ENCODE assay signal across 8 mouse cellular contexts in genomic region chr1:180974126-180974746, GRCm38 (mm10). TPM values are rescaled to one million over a fixed set of nuclear protein-coding genes. Genes with fewer than 3 reads are reported as not detected.
A peak's percentile ranks its signal among the peaks of the same experiment; 100 is the strongest.
DNase-seq lines count a peak whose midpoint lies in the region; ATAC-seq and TF ChIP-seq lines count a peak whose summit lies in the region.

No protein-coding gene starts in this region.

- H3K4me2 ChIP-seq in hindbrain, embryonic 14.5 days (replicated peaks) = no peak overlapping the region
- no peak overlapping the region for H3K4me2 ChIP-seq in limb, embryonic 12.5 days
- no peak overlapping the region for H3K4me2 ChIP-seq in midbrain, embryonic 15.5 days

- TF ChIP-seq EP300 in ES-Bruce4 (IDR thresholded peaks at IDR 0.05; ENCODE audit: insufficient read depth, low read depth, low read length) = no peak

- H3K36me3 ChIP-seq in ES-Bruce4 (ENCODE audit: control insufficient read depth, insufficient read depth, low read length, poor library complexity, severe bottlenecking) = no peaks in the 10 kb centered on the region
- H3K36me3 ChIP-seq in hindbrain, embryonic 14.5 days (replicated peaks; ENCODE audit: control insufficient read depth, insufficient read depth) = no peaks in the 10 kb centered on the region
- peaks cover 30% of the 10 kb centered on the region; the same call in 1 of the 2 replicates for H3K36me3 ChIP-seq in limb, embryonic 12.5 days
- H3K36me3 ChIP-seq in midbrain, embryonic 15.5 days (replicated peaks) = no peaks in the 10 kb centered on the region

- H3K4me3 ChIP-seq in ES-Bruce4 (ENCODE audit: low read depth, low read length) = no peak overlapping the region
- H3K4me3 ChIP-seq in hindbrain, embryonic 14.5 days (replicated peaks; ENCODE audit: low read length) = no peak overlapping the region
- H3K4me3 ChIP-seq in limb, embryonic 12.5 days (replicated peaks) = no peak overlapping the region
- H3K4me3 ChIP-seq in midbrain, embryonic 15.5 days = no peak overlapping the region

- TF ChIP-seq POLR2A in ES-Bruce4 (IDR thresholded peaks at IDR 0.05; ENCODE audit: insufficient read depth, low read length) = no peak

- no peak overlapping the region for H3K27ac ChIP-seq in ES-Bruce4 (ENCODE audit: insufficient read depth, low read length)
- no peak overlapping the region for H3K27ac ChIP-seq in hindbrain, embryonic 14.5 days
- H3K27ac ChIP-seq in limb, embryonic 12.5 days = no peak overlapping the region
- H3K27ac ChIP-seq in midbrain, embryonic 15.5 days = no peak overlapping the region

- ATAC-seq in hindbrain, embryonic 14.5 days (ENCODE audit: low FRiP score) = no peak; the same call in 1 of the 2 replicates
- peak; percentile 27; the same call in 1 of the 2 replicates for ATAC-seq in limb, embryonic 12.5 days (ENCODE audit: insufficient number of reproducible peaks, insufficient read depth, low FRiP score, low TSS enrichment, low read depth)
- ATAC-seq in midbrain, embryonic 15.5 days (replicated peaks) = peak; percentile 63; the same call in 1 of the 2 replicates

- H3K27me3 ChIP-seq in ES-Bruce4 (ENCODE audit: control insufficient read depth, insufficient read depth, low read length, poor library complexity, severe bottlenecking) = no peaks in the 10 kb centered on the region
- H3K27me3 ChIP-seq in hindbrain, embryonic 14.5 days (ENCODE audit: control insufficient read depth, insufficient read depth, low read length) = no peaks in the 10 kb centered on the region
- H3K27me3 ChIP-seq in limb, embryonic 12.5 days = no peaks in the 10 kb centered on the region
- H3K27me3 ChIP-seq in midbrain, embryonic 15.5 days (replicated peaks) = no peaks in the 10 kb centered on the region

- no peak overlapping the region for H3K9ac ChIP-seq in ES-Bruce4 (ENCODE audit: low read depth, poor library complexity, severe bottlenecking)
- no peak overlapping the region for H3K9ac ChIP-seq in hindbrain, embryonic 14.5 days
- no peak overlapping the region for H3K9ac ChIP-seq in limb, embryonic 12.5 days (replicated peaks)
- no peak overlapping the region for H3K9ac ChIP-seq in midbrain, embryonic 15.5 days

- TF ChIP-seq CTCF in ES-Bruce4 (IDR thresholded peaks at IDR 0.05; ENCODE audit: low read depth, low read length) = peak; percentile 45

- H3K4me1 ChIP-seq in ES-Bruce4 (ENCODE audit: control insufficient read depth, insufficient read depth, low read length) = peaks cover 5% of the 10 kb centered on the region
- H3K4me1 ChIP-seq in hindbrain, embryonic 14.5 days (replicated peaks; ENCODE audit: control insufficient read depth, insufficient read depth, low read length) = no peaks in the 10 kb centered on the region
- no peaks in the 10 kb centered on the region for H3K4me1 ChIP-seq in limb, embryonic 12.5 days (replicated peaks)
- H3K4me1 ChIP-seq in midbrain, embryonic 15.5 days = no peaks in the 10 kb centered on the region

- WGBS in hindbrain, embryonic 14.5 days = 66% methylated on average over 14 of the region's 14 CpGs
- WGBS in limb, embryonic 12.5 days = 63% methylated on average over 14 of the region's 14 CpGs
- 63% methylated on average over 14 of the region's 14 CpGs for WGBS in midbrain, embryonic 15.5 days

- no peaks in the 10 kb centered on the region for H3K9me3 ChIP-seq in ES-Bruce4 (replicated peaks; ENCODE audit: control insufficient read depth, insufficient read depth, low read length, poor library complexity, severe bottlenecking)
- no peaks in the 10 kb centered on the region for H3K9me3 ChIP-seq in hindbrain, embryonic 14.5 days (ENCODE audit: control insufficient read depth, low read length)
- no peaks in the 10 kb centered on the region for H3K9me3 ChIP-seq in limb, embryonic 12.5 days
- no peaks in the 10 kb centered on the region for H3K9me3 ChIP-seq in midbrain, embryonic 15.5 days

- peak; percentile 45 for DNase-seq in adrenal gland, adult 2 months
- no peak for DNase-seq in adrenal gland, postnatal 4 days (ENCODE audit: low spot score in 2 of 2)
- DNase-seq in embryo, embryonic 11.5 days (ENCODE audit: low read depth, low spot score) = peak; percentile 58
- DNase-seq in hindbrain, embryonic 14.5 days (ENCODE audit: low spot score) = peak; percentile 64
- DNase-seq in thymus, postnatal 25 days = peak; percentile 57

RNA-seq across cellular contexts. Expression of gene Tmem63a, which starts 32.1 kb away (rescaled TPM):
- total RNA-seq in adrenal gland, adult 2 months (2021) = 10 to 100 TPM; 52.8 to 66.0 TPM
- polyA plus RNA-seq in adrenal gland, adult 2 months (2012; rRNA removed) = 135 and 238 TPM in 2 replicates
- total RNA-seq in adrenal gland, postnatal 4 days (2021) = 10 to 100 TPM; 32.2 to 33.0 TPM
- polyA plus RNA-seq in ES-Bruce4 (2011; ENCODE audit: insufficient read depth, insufficient read length, low read depth, missing spikeins) = 26.9 and 27.7 TPM in 2 replicates
- 1.5 and 1.6 TPM in 2 replicates for polyA plus RNA-seq in hindbrain, embryonic 14.5 days (2014; fragmentation: Nextera tagmentation; extraction: Ambion mirVana)
- 12.1 and 13.4 TPM in 2 replicates for polyA plus RNA-seq in limb, embryonic 12.5 days (2016; fragmentation: Nextera tagmentation; extraction: Ambion mirVana)
- 1.4 and 1.8 TPM in 2 replicates for polyA plus RNA-seq in midbrain, embryonic 15.5 days (2015; fragmentation: Nextera tagmentation; extraction: Ambion mirVana)

RNA-seq across cellular contexts. Expression of gene Lefty1, which starts 39.4 kb away (rescaled TPM):
- total RNA-seq in adrenal gland, adult 2 months (2021) = 10 to 100 TPM in 1 of 2 experiments, 1 to 10 TPM in 1; 2.0 to 11.3 TPM
- 34.2 and 35.6 TPM in 2 replicates for polyA plus RNA-seq in adrenal gland, adult 2 months (2012; rRNA removed)
- total RNA-seq in adrenal gland, postnatal 4 days (2021) = 1 to 10 TPM; 1.4 to 2.7 TPM
- polyA plus RNA-seq in ES-Bruce4 (2011; ENCODE audit: insufficient read depth, insufficient read length, low read depth, missing spikeins) = 53.2 and 60.3 TPM in 2 replicates
- 0.20 and 0.41 TPM in 2 replicates for polyA plus RNA-seq in hindbrain, embryonic 14.5 days (2014; fragmentation: Nextera tagmentation; extraction: Ambion mirVana)
- 0.36 and 0.76 TPM in 2 replicates for polyA plus RNA-seq in limb, embryonic 12.5 days (2016; fragmentation: Nextera tagmentation; extraction: Ambion mirVana)
- 0.22 and 0.28 TPM in 2 replicates for polyA plus RNA-seq in midbrain, embryonic 15.5 days (2015; fragmentation: Nextera tagmentation; extraction: Ambion mirVana)

RNA-seq across cellular contexts. Expression of gene Ephx1, which starts 46.5 kb away (rescaled TPM):
- total RNA-seq in adrenal gland, adult 2 months (2021) = 100 to 1,000 TPM; 209 to 314 TPM
- polyA plus RNA-seq in adrenal gland, adult 2 months (2012; rRNA removed) = 112 and 140 TPM in 2 replicates
- 10 to 100 TPM; 85.8 to 86.5 TPM for total RNA-seq in adrenal gland, postnatal 4 days (2021)
- 15.1 and 16.9 TPM in 2 replicates for polyA plus RNA-seq in ES-Bruce4 (2011; ENCODE audit: insufficient read depth, insufficient read length, low read depth, missing spikeins)
- 8.7 and 10.3 TPM in 2 replicates for polyA plus RNA-seq in hindbrain, embryonic 14.5 days (2014; fragmentation: Nextera tagmentation; extraction: Ambion mirVana)
- 1.6 and 1.8 TPM in 2 replicates for polyA plus RNA-seq in limb, embryonic 12.5 days (2016; fragmentation: Nextera tagmentation; extraction: Ambion mirVana)
- polyA plus RNA-seq in midbrain, embryonic 15.5 days (2015; fragmentation: Nextera tagmentation; extraction: Ambion mirVana) = 5.9 and 6.0 TPM in 2 replicates

Comparison
In these comparisons a context has a peak if more than half of its experiments do, and no peak if none do; other contexts are left out.
1. DNase-seq: peak in adrenal gland, adult 2 months (single experiment), embryo, embryonic 11.5 days (single experiment), hindbrain, embryonic 14.5 days (single experiment) and thymus, postnatal 25 days (single experiment); none in adrenal gland, postnatal 4 days (0 of 2).
2. RNA of gene Lefty1, which starts 39.4 kb away (polyA plus RNA-seq): 53.2 to 60.3 TPM in ES-Bruce4 and 34.2 to 35.6 TPM in adrenal gland, adult 2 months; 0.20 to 0.41 TPM in hindbrain, embryonic 14.5 days, 0.36 to 0.76 TPM in limb, embryonic 12.5 days and 0.22 to 0.28 TPM in midbrain, embryonic 15.5 days; every median in the first group is over 10 times any median in the second.